Mouse (Mus musculus) testis, adult 2 months (tissue): ENCODE measurements around the gene Abca1.

ENCODE experiments used
- CTCF ChIP-seq: fragments of 200-500 bp; IDR thresholded peaks from 2 replicates; pipeline ENCODE4 v1.5.1; 2012; ENCODE audit warnings: low read depth, mild to moderate bottlenecking, inconsistent platforms, low read length, moderate library complexity; ENCODE audit not compliant: control insufficient read depth, insufficient read depth, insufficient replicate concordance
- POLR2A ChIP-seq: fragments of 200-500 bp; IDR thresholded peaks from 2 replicates; pipeline ENCODE4 v1.6.1; 2012; ENCODE audit warnings: low read depth, mild to moderate bottlenecking, inconsistent platforms, low read length, moderate library complexity; ENCODE audit not compliant: control insufficient read depth

DNA sequence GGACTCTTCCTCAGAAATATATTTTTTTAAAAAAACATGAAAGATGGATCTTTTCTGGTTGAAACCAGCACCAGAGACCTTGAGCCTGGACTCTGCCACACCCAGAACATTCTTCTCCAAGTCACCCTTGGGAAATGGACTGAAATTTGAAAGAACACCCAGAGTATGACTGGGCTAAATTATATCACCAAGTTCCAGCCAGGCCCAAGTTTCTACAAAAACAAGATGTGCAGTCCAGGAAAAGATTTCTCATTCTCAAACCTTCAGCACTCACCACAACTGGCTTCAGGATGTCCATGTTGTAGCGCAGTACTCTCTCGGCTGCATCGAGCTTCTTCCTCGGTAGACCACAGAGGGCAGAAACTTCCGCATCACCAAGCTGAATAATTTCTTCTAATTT, 53.0 kb downstream of the Abca1 start:
- TF ChIP-seq POLR2A: no peak
- no peak for TF ChIP-seq CTCF
